Mouse (Mus musculus): ENCODE data around the gene Dennd2d. TPM values are rescaled to one million over a fixed set of nuclear protein-coding genes. Genes with fewer than 3 reads are reported as not detected.

Gene Dennd2d
- polyA plus RNA-seq, 1 experiment: 4.1 TPM

- no peak overlapping the region for H3K27ac ChIP-seq (ENCODE audit: insufficient read depth, low read depth, low read length)
- no peak overlapping the region for H3K4me3 ChIP-seq (ENCODE audit: insufficient read depth, low read length)
- H3K4me1 ChIP-seq (ENCODE audit: control insufficient read depth, insufficient read depth, low read length): no peaks in the 10 kb centered on the region
- TF ChIP-seq CTCF (IDR thresholded peaks at IDR 0.05; ENCODE audit: low read depth, low read length) (no peak), POLR2A (IDR thresholded peaks at IDR 0.05; ENCODE audit: borderline replicate concordance, low read depth, low read length) (no peak)
Measured at GRCm38 (mm10) chr3:106528032-106528431, 45.8 kb downstream of the Dennd2d start.

GRCm38 (mm10) chr3:106533277-106533676 is 51.1 kb downstream of the Dennd2d start:
- Histone ChIP-seq H3K4me3 (ENCODE audit: insufficient read depth, low read length) (no peak overlapping the region), H3K27ac (ENCODE audit: insufficient read depth, low read depth, low read length) (no peak overlapping the region), H3K4me1 (ENCODE audit: control insufficient read depth, insufficient read depth, low read length) (no peaks in the 10 kb centered on the region)
- TF ChIP-seq POLR2A (IDR thresholded peaks at IDR 0.05; ENCODE audit: borderline replicate concordance, low read depth, low read length) (no peak), CTCF (IDR thresholded peaks at IDR 0.05; ENCODE audit: low read depth, low read length) (no peak)

- no peak for TF ChIP-seq CTCF (IDR thresholded peaks at IDR 0.05; ENCODE audit: low read depth, low read length)
- no peak for TF ChIP-seq POLR2A (IDR thresholded peaks at IDR 0.05; ENCODE audit: borderline replicate concordance, low read depth, low read length)
- H3K27ac ChIP-seq (ENCODE audit: insufficient read depth, low read depth, low read length): no peak overlapping the region
- peaks cover 15% of the 10 kb centered on the region for H3K4me1 ChIP-seq (ENCODE audit: control insufficient read depth, insufficient read depth, low read length)
- no peak overlapping the region for H3K4me3 ChIP-seq (ENCODE audit: insufficient read depth, low read length)
Measured at GRCm38 (mm10) chr3:106544721-106545316, 62.6 kb downstream of the Dennd2d start.

GRCm38 (mm10) chr3:106547171-106547923 is 65.1 kb downstream of the Dennd2d start, which contains the start of the genes Dram2 and Cept1:
Dram2 (plus strand) TSS chr3:106547798.
Cept1 (minus strand) TSS chr3:106547802.
- peak within 1 kb of the TSS; percentile 86 for H3K27ac ChIP-seq (ENCODE audit: insufficient read depth, low read depth, low read length)
- TF ChIP-seq POLR2A (IDR thresholded peaks at IDR 0.05; ENCODE audit: borderline replicate concordance, low read depth, low read length) (no peak), CTCF (IDR thresholded peaks at IDR 0.05; ENCODE audit: low read depth, low read length) (no peak)
- peak within 1 kb of the TSS; percentile 100 for H3K4me3 ChIP-seq (ENCODE audit: insufficient read depth, low read length)
- peaks cover 34% of the 10 kb centered on the region for H3K4me1 ChIP-seq (ENCODE audit: control insufficient read depth, insufficient read depth, low read length)

- H3K4me3 ChIP-seq (ENCODE audit: insufficient read depth, low read length): peak overlapping the region; percentile 100
- H3K4me1 ChIP-seq (ENCODE audit: control insufficient read depth, insufficient read depth, low read length): peaks cover 34% of the 10 kb centered on the region
- TF ChIP-seq CTCF (IDR thresholded peaks at IDR 0.05; ENCODE audit: low read depth, low read length): no peak
- TF ChIP-seq POLR2A (IDR thresholded peaks at IDR 0.05; ENCODE audit: borderline replicate concordance, low read depth, low read length): no peak
- H3K27ac ChIP-seq (ENCODE audit: insufficient read depth, low read depth, low read length): peak overlapping the region; percentile 86
Measured at GRCm38 (mm10) chr3:106547924-106548539, 65.8 kb downstream of the Dennd2d start.

- Histone ChIP-seq H3K27ac (ENCODE audit: insufficient read depth, low read depth, low read length) (no peak overlapping the region), H3K4me1 (ENCODE audit: control insufficient read depth, insufficient read depth, low read length) (peaks cover 37% of the 10 kb centered on the region), H3K4me3 (ENCODE audit: insufficient read depth, low read length) (peak overlapping the region; percentile 29)
- TF ChIP-seq CTCF (IDR thresholded peaks at IDR 0.05; ENCODE audit: low read depth, low read length) (no peak), POLR2A (IDR thresholded peaks at IDR 0.05; ENCODE audit: borderline replicate concordance, low read depth, low read length) (no peak)
Measured at GRCm38 (mm10) chr3:106548971-106549370, 66.8 kb downstream of the Dennd2d start.

Other genes with a start within 250 kb of the Dennd2d start
- gene Chil6, start 76.2 kb upstream of the Dennd2d start, polyA plus RNA-seq (2012; ENCODE audit: insufficient read depth, insufficient read length, missing spikeins): not detected in 2 replicates
- gene Dram2, start 65.4 kb downstream of the Dennd2d start, polyA plus RNA-seq (2012; ENCODE audit: insufficient read depth, insufficient read length, missing spikeins): 173 and 175 TPM in 2 replicates
- gene Cept1, start 65.4 kb downstream of the Dennd2d start, polyA plus RNA-seq (2012; ENCODE audit: insufficient read depth, insufficient read length, missing spikeins): 116 and 119 TPM in 2 replicates
- gene Lrif1, start 202.6 kb downstream of the Dennd2d start, polyA plus RNA-seq (2012; ENCODE audit: insufficient read depth, insufficient read length, missing spikeins): 27.8 and 40.6 TPM in 2 replicates

Data from bone marrow macrophage, adult 2 months (primary cell).